Mouse (Mus musculus) E14TG2a.4 (cell line): Measurements from ENCODE around the gene Fam110c.

ENCODE experiments used
- H3K27me3 ChIP-seq: 2 replicates; pipeline ENCODE4 v1.6.1; 2014; ENCODE audit warnings: low read length, control low read depth; ENCODE audit not compliant: insufficient read depth
- H3K36me3 ChIP-seq: 2 replicates; pipeline ENCODE4 v1.6.1; 2014; ENCODE audit warnings: low read length, control low read depth; ENCODE audit not compliant: insufficient read depth
- H3K4me1 ChIP-seq: replicated peaks from 2 replicates; pipeline ENCODE4 v1.6.1; 2014; ENCODE audit warnings: low read depth, low read length, control low read depth
- H3K4me3 ChIP-seq: replicated peaks from 2 replicates; pipeline ENCODE4 v1.5.1; 2014; ENCODE audit warnings: mild to moderate bottlenecking, low read length
- H3K9me3 ChIP-seq: 2 replicates; pipeline ENCODE4 v1.6.1; 2014; ENCODE audit warnings: low read length, control low read depth
- CTCF ChIP-seq: conservative IDR thresholded peaks from 2 replicates; pipeline ENCODE4 v1.5.1; 2014; ENCODE audit warnings: low read length
- NANOG ChIP-seq: IDR thresholded peaks from 2 replicates; pipeline ENCODE4 v1.6.1; 2014; ENCODE audit warnings: borderline replicate concordance, low read length, mixed read lengths
- POU5F1 ChIP-seq: IDR thresholded peaks from 2 replicates; pipeline ENCODE4 v1.6.1; 2014; ENCODE audit warnings: low read length, borderline replicate concordance

The Fam110c gene

GRCm38 (mm10) chr12:31090882-31091640 is 17.4 kb downstream of the Fam110c start:
- H3K4me3 ChIP-seq = no peak overlapping the region
- no peaks in the 10 kb centered on the region; the same call in 1 of the 2 replicates for H3K9me3 ChIP-seq
- H3K27me3 ChIP-seq = peaks cover 34% of the 10 kb centered on the region
- H3K36me3 ChIP-seq = no peaks in the 10 kb centered on the region
- H3K4me1 ChIP-seq = peaks cover 23% of the 10 kb centered on the region
- no peak for TF ChIP-seq CTCF
- TF ChIP-seq POU5F1 = no peak
- no peak for TF ChIP-seq NANOG

- peaks cover 29% of the 10 kb centered on the region for H3K27me3 ChIP-seq
- H3K4me3 ChIP-seq = no peak overlapping the region
- TF ChIP-seq NANOG = no peak; the same call in 1 of the 2 replicates
- no peak for TF ChIP-seq CTCF
- TF ChIP-seq POU5F1 = no peak
- no peaks in the 10 kb centered on the region for H3K36me3 ChIP-seq
- no peaks in the 10 kb centered on the region; the same call in 1 of the 2 replicates for H3K9me3 ChIP-seq
- peaks cover 23% of the 10 kb centered on the region for H3K4me1 ChIP-seq
Observed at GRCm38 (mm10) chr12:31092481-31092880, 18.8 kb downstream of the Fam110c start.

GRCm38 (mm10) chr12:31097185-31097584 is 23.5 kb downstream of the Fam110c start:
- H3K9me3 ChIP-seq = no peaks in the 10 kb centered on the region; the same call in 1 of the 2 replicates
- peaks cover 8% of the 10 kb centered on the region for H3K4me1 ChIP-seq
- no peak overlapping the region for H3K4me3 ChIP-seq
- no peak for TF ChIP-seq POU5F1
- no peak for TF ChIP-seq CTCF
- TF ChIP-seq NANOG = no peak
- H3K36me3 ChIP-seq = no peaks in the 10 kb centered on the region
- peaks cover 6% of the 10 kb centered on the region; the same call in 1 of the 2 replicates for H3K27me3 ChIP-seq

- Histone ChIP-seq H3K36me3 (no peaks in the 10 kb centered on the region), H3K4me3 (no peak overlapping the region), H3K4me1 (no peaks in the 10 kb centered on the region), H3K9me3 (no peaks in the 10 kb centered on the region), H3K27me3 (0 out of 2 replicates have a peak, but pooled peaks cover 6% of the 10 kb centered on the region)
- TF ChIP-seq POU5F1 = no peak
Observed at GRCm38 (mm10) chr12:31101190-31101589, 27.5 kb downstream of the Fam110c start.

- Histone ChIP-seq H3K27me3 (0 out of 2 replicates have a peak, but pooled peaks cover 6% of the 10 kb centered on the region), H3K4me1 (no peaks in the 10 kb centered on the region), H3K9me3 (no peaks in the 10 kb centered on the region), H3K4me3 (no peak overlapping the region), H3K36me3 (no peaks in the 10 kb centered on the region)
- TF ChIP-seq NANOG (no peak), POU5F1 (no peak), CTCF (no peak)
Observed at GRCm38 (mm10) chr12:31101821-31102220, 28.2 kb downstream of the Fam110c start.

- Histone ChIP-seq H3K36me3 (no peaks in the 10 kb centered on the region), H3K27me3 (no peaks in the 10 kb centered on the region), H3K4me3 (no peak overlapping the region), H3K9me3 (peaks cover 36% of the 10 kb centered on the region), H3K4me1 (peaks cover 14% of the 10 kb centered on the region)
- TF ChIP-seq NANOG (no peak), CTCF (peak; percentile 80), POU5F1 (no peak)
Observed at GRCm38 (mm10) chr12:31116005-31116466, 42.4 kb downstream of the Fam110c start.

GRCm38 (mm10) chr12:31120535-31120934 is 46.9 kb downstream of the Fam110c start:
- H3K27me3 ChIP-seq = no peaks in the 10 kb centered on the region
- H3K4me3 ChIP-seq = no peak overlapping the region
- H3K9me3 ChIP-seq = peaks cover 31% of the 10 kb centered on the region
- TF ChIP-seq NANOG = no peak
- no peak for TF ChIP-seq POU5F1
- TF ChIP-seq CTCF = no peak
- H3K36me3 ChIP-seq = no peaks in the 10 kb centered on the region
- H3K4me1 ChIP-seq = peaks cover 18% of the 10 kb centered on the region

- Histone ChIP-seq H3K27me3 (no peaks in the 10 kb centered on the region), H3K9me3 (peaks cover 19% of the 10 kb centered on the region), H3K4me1 (peaks cover 18% of the 10 kb centered on the region), H3K4me3 (no peak overlapping the region), H3K36me3 (no peaks in the 10 kb centered on the region)
- no peak for TF ChIP-seq NANOG
- no peak for TF ChIP-seq POU5F1
- TF ChIP-seq CTCF = no peak
Observed at GRCm38 (mm10) chr12:31122892-31123622, 49.4 kb downstream of the Fam110c start.

- TF ChIP-seq CTCF (peak; percentile 36), NANOG (no peak)
- no peak overlapping the region for H3K4me3 ChIP-seq
- no peaks in the 10 kb centered on the region for H3K27me3 ChIP-seq
- no peaks in the 10 kb centered on the region for H3K9me3 ChIP-seq
- peaks cover 4% of the 10 kb centered on the region for H3K4me1 ChIP-seq
- H3K36me3 ChIP-seq = no peaks in the 10 kb centered on the region
Observed at GRCm38 (mm10) chr12:31126071-31126470, 52.4 kb downstream of the Fam110c start.
